Mouse (Mus musculus): Measurements from ENCODE around the gene Zfp697. TPM values are rescaled to one million over a fixed set of nuclear protein-coding genes. Genes with fewer than 3 reads are reported as not detected.
A peak's percentile ranks its signal among the peaks of the same experiment; 100 is the strongest.
"Not testable (repeated sequence)": the region's sequence is repeated elsewhere in the genome, so short reads cannot be mapped to it uniquely, and the experiment has no call there.

Zfp697 gene
- polyA plus RNA-seq, 2 experiments = 1.6 to 1.7 TPM

DNA sequence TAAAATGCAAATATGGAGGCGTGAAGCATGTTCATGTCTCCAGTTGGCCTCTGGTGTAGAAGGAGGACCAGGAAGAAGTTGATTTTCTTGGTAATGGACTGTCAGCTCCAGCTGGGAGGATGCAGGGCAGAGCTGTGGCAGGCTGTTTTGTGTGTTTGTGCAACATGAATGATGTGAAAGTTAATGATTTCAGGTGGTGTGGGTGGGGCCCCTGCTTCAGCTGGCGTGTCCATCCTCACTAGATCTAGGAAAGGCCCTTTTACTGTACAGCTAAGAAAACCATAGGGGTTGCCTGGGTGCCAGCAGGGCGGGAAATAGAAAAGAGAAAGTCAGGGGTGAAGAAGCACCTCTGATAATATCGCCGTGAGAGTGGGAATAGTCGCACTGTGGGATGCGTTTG is 5.5 kb downstream of the Zfp697 start:
- no peaks in the 10 kb centered on the region; a peak in 1 of 4 replicates for H3K4me1 ChIP-seq (replicated peaks; ENCODE audit: control insufficient read depth in 2 of 2, insufficient read depth in 2 of 2, low read length in 1 of 2)
- H3K9me3 ChIP-seq (ENCODE audit: control insufficient read depth, low read length) = no peaks in the 10 kb centered on the region
- H3K4me2 ChIP-seq (ENCODE audit: low read depth) = no peak overlapping the region
- H3K36me3 ChIP-seq (replicated peaks; ENCODE audit: control insufficient read depth, insufficient read depth, low read depth) = no peaks in the 10 kb centered on the region
- ATAC-seq (ENCODE audit: insufficient read depth) (no peak), DNase-seq (ENCODE audit: low read depth in 3 of 3, low spot score in 3 of 3) (no peak)
- H3K27ac ChIP-seq = no peak overlapping the region
- TF ChIP-seq EP300 (IDR thresholded peaks at IDR 0.05; ENCODE audit: low read depth) = no peak
- no peak for TF ChIP-seq CTCF (IDR thresholded peaks at IDR 0.05; ENCODE audit: low read depth)
- 67% methylated on average over 7 of the region's 7 CpGs for WGBS (ENCODE audit: insufficient replicate concordance)
- no peak overlapping the region for H3K4me3 ChIP-seq (ENCODE audit: insufficient read depth in 1 of 2, low read depth in 2 of 2, low read length in 2 of 2)
- no peak overlapping the region for H3K9ac ChIP-seq (replicated peaks)
- H3K27me3 ChIP-seq (ENCODE audit: control insufficient read depth, insufficient read depth, low read length) = no peaks in the 10 kb centered on the region; the same call in 1 of the 2 replicates

GRCm38 (mm10) chr3:98389305-98389704 is 7.0 kb downstream of the Zfp697 start:
- Histone ChIP-seq H3K4me1 (replicated peaks; ENCODE audit: control insufficient read depth in 2 of 2, insufficient read depth in 2 of 2, low read length in 1 of 2) (no peaks in the 10 kb centered on the region; a peak in 1 of 4 replicates), H3K27me3 (ENCODE audit: control insufficient read depth, insufficient read depth, low read length) (no peaks in the 10 kb centered on the region), H3K9ac (replicated peaks) (no peak overlapping the region), H3K4me3 (ENCODE audit: insufficient read depth in 1 of 2, low read depth in 2 of 2, low read length in 2 of 2) (no peak overlapping the region), H3K9me3 (ENCODE audit: control insufficient read depth, low read length) (no peaks in the 10 kb centered on the region), H3K36me3 (replicated peaks; ENCODE audit: control insufficient read depth, insufficient read depth, low read depth) (no peaks in the 10 kb centered on the region), H3K4me2 (ENCODE audit: low read depth) (no peak overlapping the region), H3K27ac (no peak overlapping the region)
- TF ChIP-seq EP300 (IDR thresholded peaks at IDR 0.05; ENCODE audit: low read depth) (no peak), CTCF (IDR thresholded peaks at IDR 0.05; ENCODE audit: low read depth) (no peak)
- no peak for ATAC-seq (ENCODE audit: insufficient read depth)
- DNase-seq (ENCODE audit: low read depth in 3 of 3, low spot score in 3 of 3) = no peak
- 53% methylated on average over 3 of the region's 3 CpGs for WGBS (ENCODE audit: insufficient replicate concordance)

DNA sequence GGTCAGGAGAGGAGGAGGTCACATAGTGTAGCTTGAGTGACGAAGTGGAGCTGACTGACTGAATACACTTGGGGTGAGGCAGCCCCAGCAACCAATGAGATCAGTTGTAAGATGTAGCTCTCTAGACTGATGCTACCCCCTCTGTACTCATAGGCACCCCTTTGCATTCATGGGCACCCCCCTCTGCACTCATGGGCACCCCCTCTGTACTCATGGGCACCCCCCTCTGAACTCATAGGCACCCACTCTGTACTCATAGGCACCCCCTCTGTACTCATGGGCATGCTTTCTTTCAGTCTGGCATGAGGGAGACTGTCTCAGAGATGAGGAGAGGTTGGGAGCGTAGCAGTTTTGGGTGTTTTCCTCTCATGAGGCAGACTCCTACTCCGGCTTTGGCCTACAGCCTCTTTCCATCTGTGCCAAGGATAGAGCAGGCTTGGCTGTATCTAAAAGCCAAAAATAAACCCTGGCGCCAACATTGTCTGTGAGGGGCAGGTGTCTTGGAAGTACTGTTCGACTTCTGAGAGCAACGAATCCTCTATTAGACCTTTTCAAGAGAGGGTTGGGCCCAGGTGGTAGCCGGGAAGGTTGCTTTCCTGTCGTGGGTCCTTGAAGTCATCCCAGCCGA is 22.1 kb downstream of the Zfp697 start:
- not testable (repeated sequence) for DNase-seq (ENCODE audit: low read depth in 3 of 3, low spot score in 3 of 3); H3K4me3 ChIP-seq (ENCODE audit: insufficient read depth in 1 of 2, low read depth in 2 of 2, low read length in 2 of 2); H3K4me1 ChIP-seq (replicated peaks; ENCODE audit: control insufficient read depth in 2 of 2, insufficient read depth in 2 of 2, low read length in 1 of 2); H3K9me3 ChIP-seq (ENCODE audit: control insufficient read depth, low read length); H3K4me2 ChIP-seq (ENCODE audit: low read depth); H3K36me3 ChIP-seq (replicated peaks; ENCODE audit: control insufficient read depth, insufficient read depth, low read depth); H3K9ac ChIP-seq (replicated peaks); H3K27ac ChIP-seq; H3K27me3 ChIP-seq (ENCODE audit: control insufficient read depth, insufficient read depth, low read length); ATAC-seq (ENCODE audit: insufficient read depth)
- 73% methylated on average over 9 of the region's 9 CpGs for WGBS (ENCODE audit: insufficient replicate concordance)

- not testable (repeated sequence) for H3K27me3 ChIP-seq (ENCODE audit: control insufficient read depth, insufficient read depth, low read length); H3K36me3 ChIP-seq (replicated peaks; ENCODE audit: control insufficient read depth, insufficient read depth, low read depth); H3K9me3 ChIP-seq (ENCODE audit: control insufficient read depth, low read length); H3K27ac ChIP-seq; H3K9ac ChIP-seq (replicated peaks); DNase-seq (ENCODE audit: low read depth in 3 of 3, low spot score in 3 of 3); ATAC-seq (ENCODE audit: insufficient read depth); H3K4me2 ChIP-seq (ENCODE audit: low read depth); H3K4me1 ChIP-seq (replicated peaks; ENCODE audit: control insufficient read depth in 2 of 2, insufficient read depth in 2 of 2, low read length in 1 of 2); H3K4me3 ChIP-seq (ENCODE audit: insufficient read depth in 1 of 2, low read depth in 2 of 2, low read length in 2 of 2)
- 59% methylated on average over 5 of the region's 6 CpGs for WGBS (ENCODE audit: insufficient replicate concordance)
Measured at GRCm38 (mm10) chr3:98405877-98406276, 23.6 kb downstream of the Zfp697 start.

GRCm38 (mm10) chr3:98406569-98407144 is 24.4 kb downstream of the Zfp697 start:
- not testable (repeated sequence) for H3K4me2 ChIP-seq (ENCODE audit: low read depth); H3K4me3 ChIP-seq (ENCODE audit: insufficient read depth in 1 of 2, low read depth in 2 of 2, low read length in 2 of 2); H3K9me3 ChIP-seq (ENCODE audit: control insufficient read depth, low read length); H3K36me3 ChIP-seq (replicated peaks; ENCODE audit: control insufficient read depth, insufficient read depth, low read depth); H3K9ac ChIP-seq (replicated peaks); DNase-seq (ENCODE audit: low read depth in 3 of 3, low spot score in 3 of 3); H3K27me3 ChIP-seq (ENCODE audit: control insufficient read depth, insufficient read depth, low read length); H3K27ac ChIP-seq; H3K4me1 ChIP-seq (replicated peaks; ENCODE audit: control insufficient read depth in 2 of 2, insufficient read depth in 2 of 2, low read length in 1 of 2); ATAC-seq (ENCODE audit: insufficient read depth)
- 52% methylated on average over 12 of the region's 12 CpGs for WGBS (ENCODE audit: insufficient replicate concordance)

DNA sequence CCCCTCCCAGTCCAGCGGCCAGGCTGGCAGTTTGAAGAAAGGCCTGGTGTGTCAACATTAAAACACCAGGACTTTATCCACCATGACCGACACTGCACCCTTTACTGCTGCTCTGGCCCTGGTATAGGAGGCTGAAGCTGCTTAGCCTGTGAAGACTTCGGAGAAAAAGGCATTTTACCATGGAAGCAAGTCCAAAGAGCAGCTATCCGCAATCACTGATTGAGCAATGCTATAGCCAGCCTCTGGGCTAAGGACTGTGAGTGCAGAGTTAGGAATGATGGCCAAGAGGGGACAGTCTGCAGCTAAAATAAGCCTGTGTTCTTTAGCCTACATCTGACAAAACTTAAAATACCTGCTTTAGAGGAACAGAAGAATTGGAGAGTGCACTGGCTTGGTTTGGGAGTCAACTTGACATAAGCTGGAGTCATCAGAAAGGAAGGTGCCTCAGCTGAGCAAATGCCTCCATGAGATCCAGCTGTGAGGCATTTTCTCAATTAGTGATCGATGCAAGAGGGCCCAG is 25.1 kb downstream of the Zfp697 start:
- H3K9ac ChIP-seq (replicated peaks); H3K27ac ChIP-seq; H3K4me1 ChIP-seq (replicated peaks; ENCODE audit: control insufficient read depth in 2 of 2, insufficient read depth in 2 of 2, low read length in 1 of 2); H3K4me3 ChIP-seq (ENCODE audit: insufficient read depth in 1 of 2, low read depth in 2 of 2, low read length in 2 of 2); H3K36me3 ChIP-seq (replicated peaks; ENCODE audit: control insufficient read depth, insufficient read depth, low read depth); H3K9me3 ChIP-seq (ENCODE audit: control insufficient read depth, low read length); DNase-seq (ENCODE audit: low read depth in 3 of 3, low spot score in 3 of 3); H3K4me2 ChIP-seq (ENCODE audit: low read depth); H3K27me3 ChIP-seq (ENCODE audit: control insufficient read depth, insufficient read depth, low read length): not testable (repeated sequence)
- WGBS (ENCODE audit: insufficient replicate concordance) = 49% methylated on average over 5 of the region's 5 CpGs
- peak; percentile 41 for ATAC-seq (ENCODE audit: insufficient read depth)

DNA sequence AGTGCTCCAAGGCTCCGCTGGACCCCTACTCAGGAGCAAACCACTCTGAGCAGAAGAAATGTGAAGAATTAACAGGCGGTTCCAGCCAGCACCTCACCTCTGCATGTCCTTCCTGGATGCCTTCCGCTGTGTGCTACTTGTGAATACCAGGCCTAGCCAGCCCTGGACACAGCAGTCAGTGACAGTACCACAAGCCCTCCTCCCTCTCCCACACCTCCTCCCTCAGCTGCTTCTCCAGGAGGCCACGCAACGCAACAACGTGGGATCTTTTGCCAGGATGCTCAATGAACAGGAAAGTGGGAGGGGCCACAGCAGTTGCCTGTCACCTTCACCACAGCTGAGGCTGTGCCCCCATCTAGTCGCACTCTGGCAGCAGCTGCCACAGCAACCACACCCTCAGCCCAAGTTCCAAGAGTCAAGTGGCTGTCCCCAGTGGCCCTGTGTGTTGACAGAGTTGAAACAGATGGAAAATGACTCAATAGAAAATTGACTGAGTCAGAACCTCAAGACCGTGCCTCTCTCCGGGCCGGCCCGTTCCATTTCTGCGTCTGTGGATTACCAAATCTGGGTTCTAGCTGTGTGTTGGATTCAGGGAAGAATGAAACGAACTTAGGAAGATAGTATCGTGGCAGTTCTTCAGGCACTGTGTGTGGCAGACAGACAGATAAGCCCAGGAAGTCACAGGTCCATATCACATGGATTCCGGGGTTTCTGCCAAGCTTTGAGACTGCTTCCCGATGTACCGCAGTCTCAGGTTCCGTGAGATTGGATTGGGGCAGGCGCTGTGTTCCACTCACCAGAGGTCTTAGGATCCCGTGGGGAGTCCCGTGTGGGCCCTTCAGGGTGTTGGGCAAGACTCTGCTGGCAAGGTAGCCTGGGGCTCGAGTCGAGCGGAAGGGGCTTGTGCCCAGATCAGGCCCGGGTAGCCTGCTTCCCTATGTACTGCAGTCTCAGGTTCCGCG is 28.6 kb downstream of the Zfp697 start:
- not testable (repeated sequence) for DNase-seq (ENCODE audit: low read depth in 3 of 3, low spot score in 3 of 3); H3K27ac ChIP-seq; H3K4me3 ChIP-seq (ENCODE audit: insufficient read depth in 1 of 2, low read depth in 2 of 2, low read length in 2 of 2); H3K27me3 ChIP-seq (ENCODE audit: control insufficient read depth, insufficient read depth, low read length); H3K9me3 ChIP-seq (ENCODE audit: control insufficient read depth, low read length); H3K4me1 ChIP-seq (replicated peaks; ENCODE audit: control insufficient read depth in 2 of 2, insufficient read depth in 2 of 2, low read length in 1 of 2); H3K4me2 ChIP-seq (ENCODE audit: low read depth); H3K36me3 ChIP-seq (replicated peaks; ENCODE audit: control insufficient read depth, insufficient read depth, low read depth); H3K9ac ChIP-seq (replicated peaks); ATAC-seq (ENCODE audit: insufficient read depth)
- 80% methylated on average over 16 of the region's 27 CpGs for WGBS (ENCODE audit: insufficient replicate concordance)

Data from liver, embryonic 14.5 days (tissue).